Mouse (Mus musculus): ENCODE results near the gene Qpct. TPM values are rescaled to one million over a fixed set of nuclear protein-coding genes. Genes with fewer than 3 reads are reported as not detected.

Gene Qpct
- total and polyA plus RNA-seq, 3 experiments: not detected

- dilution Hi-C loops (cut with MboI; ENCODE audit: extremely low pct_ligation_motif_present, extremely low pct_unique_long_range_greater_than_20kb, low sequenced_read_pairs): no loop called here
Measured at GRCm38 (mm10) chr17:79119066-79119465, 67.4 kb downstream of the Qpct start.

GRCm38 (mm10) chr17:79120269-79120668 lies 68.6 kb downstream of the Qpct start:
- no peaks in the 10 kb centered on the region for H3K27me3 ChIP-seq (replicated peaks)
- dilution Hi-C loops (cut with MboI; ENCODE audit: extremely low pct_ligation_motif_present, extremely low pct_unique_long_range_greater_than_20kb, low sequenced_read_pairs) (no loop called here), in situ Hi-C loops (cut with MboI; ENCODE audit: low pct_ligation_motif_present, low pct_unique_long_range_greater_than_20kb, low sequenced_read_pairs) (loop anchor here (25.0 kb wide), 2 partner anchors 242 to 717 kb away; partner anchors contain the start of gene Cdc42ep3)
- TF ChIP-seq MAZ (IDR thresholded peaks at IDR 0.05; ENCODE audit: low read depth, low read length): no peak
- TF ChIP-seq E2F4 (IDR thresholded peaks at IDR 0.05; ENCODE audit: insufficient replicate concordance, low read depth, low read length): no peak
- no peak for TF ChIP-seq ZNF384 (IDR thresholded peaks at IDR 0.05; ENCODE audit: low read depth, low read length)
- no peak for TF ChIP-seq SIN3A (IDR thresholded peaks at IDR 0.05; ENCODE audit: low read length)
- TF ChIP-seq CHD2 (IDR thresholded peaks at IDR 0.05; ENCODE audit: low read length): no peak
- TF ChIP-seq NELFE (IDR thresholded peaks at IDR 0.05; ENCODE audit: low read depth, low read length): no peak
- H3K9me3 ChIP-seq (replicated peaks; ENCODE audit: low read length): no peaks in the 10 kb centered on the region
- H3K9ac ChIP-seq (ENCODE audit: insufficient read depth, low read depth): no peak overlapping the region
- H3K27ac ChIP-seq (ENCODE audit: insufficient read depth, low read depth): no peak overlapping the region
- no peak overlapping the region for H3K4me2 ChIP-seq (ENCODE audit: insufficient read depth, low read depth, poor library complexity, severe bottlenecking)
- H3K79me2 ChIP-seq (replicated peaks; ENCODE audit: control insufficient read depth, extremely low read depth, insufficient read depth, poor library complexity, severe bottlenecking): no peaks in the 10 kb centered on the region
- no peak for DNase-seq (ENCODE audit: extremely low read depth)
- H3K4me1 ChIP-seq (ENCODE audit: control insufficient read depth in 1 of 2, insufficient read depth in 2 of 2): no peaks in the 10 kb centered on the region
- no peak overlapping the region for H3K4me3 ChIP-seq (replicated peaks in 1 of 3; ENCODE audit: low read depth in 2 of 3, low read length in 2 of 3, poor library complexity in 1 of 3)
- no peaks in the 10 kb centered on the region for H3K36me3 ChIP-seq (replicated peaks in 1 of 2; ENCODE audit: control insufficient read depth in 1 of 2, insufficient read depth in 1 of 2, low read length in 1 of 2)

More at GRCm38 (mm10) chr17:79119066-79119465, 67.4 kb downstream of the Qpct start:
- Histone ChIP-seq H3K4me3 (replicated peaks in 1 of 3; ENCODE audit: low read depth in 2 of 3, low read length in 2 of 3, poor library complexity in 1 of 3) (no peak overlapping the region), H3K9ac (ENCODE audit: insufficient read depth, low read depth) (no peak overlapping the region), H3K27ac (ENCODE audit: insufficient read depth, low read depth) (no peak overlapping the region), H3K9me3 (replicated peaks; ENCODE audit: low read length) (no peaks in the 10 kb centered on the region), H3K36me3 (replicated peaks in 1 of 2; ENCODE audit: control insufficient read depth in 1 of 2, insufficient read depth in 1 of 2, low read length in 1 of 2) (no peaks in the 10 kb centered on the region), H3K27me3 (replicated peaks) (no peaks in the 10 kb centered on the region), H3K4me2 (ENCODE audit: insufficient read depth, low read depth, poor library complexity, severe bottlenecking) (no peak overlapping the region), H3K79me2 (replicated peaks; ENCODE audit: control insufficient read depth, extremely low read depth, insufficient read depth, poor library complexity, severe bottlenecking) (no peaks in the 10 kb centered on the region), H3K4me1 (ENCODE audit: control insufficient read depth in 1 of 2, insufficient read depth in 2 of 2) (no peaks in the 10 kb centered on the region)
- TF ChIP-seq JUND (conservative IDR thresholded peaks at IDR 0.05; ENCODE audit: low read depth, low read length) (no peak), CTCF (conservative IDR thresholded peaks at IDR 0.05 in 1 of 2, IDR thresholded peaks at IDR 0.05 in 1 of 2; ENCODE audit: low read depth in 2 of 2, low read length in 2 of 2) (no peak), UBTF (IDR thresholded peaks at IDR 0.05; ENCODE audit: low read depth, low read length) (no peak), RAD21 (IDR thresholded peaks at IDR 0.05; ENCODE audit: low read depth, low read length) (no peak), PAX5 (IDR thresholded peaks at IDR 0.05; ENCODE audit: low read length) (no peak), MAFK (IDR thresholded peaks at IDR 0.05; ENCODE audit: insufficient replicate concordance, low read length) (no peak), CHD2 (IDR thresholded peaks at IDR 0.05; ENCODE audit: low read length) (no peak), EP300 (IDR thresholded peaks at IDR 0.05; ENCODE audit: low read length) (no peak), ETS1 (conservative IDR thresholded peaks at IDR 0.05; ENCODE audit: low read depth, low read length) (no peak), GABPA (IDR thresholded peaks at IDR 0.05; ENCODE audit: insufficient replicate concordance, low read depth, low read length) (no peak), CHD1 (IDR thresholded peaks at IDR 0.05; ENCODE audit: low read depth, low read length) (no peak), JUN (IDR thresholded peaks at IDR 0.05; ENCODE audit: insufficient read depth, low read depth, low read length) (no peak)
- in situ Hi-C loops (cut with MboI; ENCODE audit: low pct_ligation_motif_present, low pct_unique_long_range_greater_than_20kb, low sequenced_read_pairs): loop anchor here (25.0 kb wide), 2 partner anchors 243 to 718 kb away; partner anchors contain the start of gene Cdc42ep3
- no peak for DNase-seq (ENCODE audit: extremely low read depth)

Measured in CH12.LX (cell line).